Mouse (Mus musculus) cerebellum, adult 18-20 months (tissue): ENCODE measurements at regions not wholly inside any gene's neighbourhood (a gene's known extent, or its start where the extent isn't known, plus 50 kb on each side); places are given as distances from the start of the nearest gene placed in this dataset.

Experiments used
- DNase-seq, 2 experiments: peaks; one replicate each; pipeline ENCODE4 v3.0.0; 2021

GRCm38 (mm10) chr14:71230484-71231188 lies 631.0 kb upstream of the Fam160b2 start:
- DNase-seq: no peak

- no peak for DNase-seq
Measured at GRCm38 (mm10) chr14:71229955-71230354, 630.3 kb upstream of the Fam160b2 start.

- DNase-seq: no peak
Measured at GRCm38 (mm10) chr14:71228894-71229446, 629.3 kb upstream of the Fam160b2 start.

GRCm38 (mm10) chr14:71217041-71217440 lies 617.4 kb upstream of the Fam160b2 start:
- no peak for DNase-seq

- DNase-seq: no peak
Measured at GRCm38 (mm10) chr14:71211359-71211978, 611.8 kb upstream of the Fam160b2 start.

- no peak for DNase-seq
Measured at GRCm38 (mm10) chr14:71203459-71203858, 603.8 kb upstream of the Fam160b2 start.

GRCm38 (mm10) chr14:71200917-71201316 lies 601.3 kb upstream of the Fam160b2 start:
- no peak for DNase-seq

- no peak for DNase-seq
Measured at GRCm38 (mm10) chr14:71199178-71199879, 599.7 kb upstream of the Fam160b2 start.

GRCm38 (mm10) chr14:71194219-71194618 lies 594.6 kb upstream of the Fam160b2 start:
- DNase-seq: no peak

GRCm38 (mm10) chr14:71192486-71192885 lies 592.9 kb upstream of the Fam160b2 start:
- no peak for DNase-seq

- DNase-seq: no peak
Measured at GRCm38 (mm10) chr14:71189360-71189759, 589.7 kb upstream of the Fam160b2 start.

GRCm38 (mm10) chr14:71177341-71177740 lies 577.7 kb upstream of the Fam160b2 start:
- DNase-seq: no peak

GRCm38 (mm10) chr14:71174175-71174574 lies 574.5 kb upstream of the Fam160b2 start:
- DNase-seq: no peak

GRCm38 (mm10) chr14:71159556-71159955 lies 559.9 kb upstream of the Fam160b2 start:
- DNase-seq: no peak

GRCm38 (mm10) chr14:71142465-71142864 lies 542.8 kb upstream of the Fam160b2 start:
- no peak for DNase-seq

- peak; percentile 7 to 9 for DNase-seq
Measured at GRCm38 (mm10) chr14:71129771-71130211, 530.2 kb upstream of the Fam160b2 start.

- no peak for DNase-seq
Measured at GRCm38 (mm10) chr14:71128495-71128894, 528.9 kb upstream of the Fam160b2 start.

- no peak for DNase-seq
Measured at GRCm38 (mm10) chr14:71118681-71119080, 519.0 kb upstream of the Fam160b2 start.

GRCm38 (mm10) chr14:71115798-71116432 lies 516.3 kb upstream of the Fam160b2 start:
- no peak for DNase-seq

- no peak for DNase-seq
Measured at GRCm38 (mm10) chr14:71115095-71115797, 515.6 kb upstream of the Fam160b2 start.

GRCm38 (mm10) chr14:71113198-71113597 lies 513.6 kb upstream of the Fam160b2 start:
- DNase-seq: no peak

- DNase-seq: no peak
Measured at GRCm38 (mm10) chr14:71104617-71105016, 505.0 kb upstream of the Fam160b2 start.
